24 mouse cellular contexts compared by ENCODE assay signal in genomic region chr12:83330056-83330455, GRCm38 (mm10).
DNase-seq lines count a peak whose midpoint lies in the region; ATAC-seq and TF ChIP-seq lines count a peak whose summit lies in the region.
"Had no signal": no experiment of that assay in that cellular context is flagged by ENCODE, and none has a peak within 500 bp of the region (broad histone marks: within the 10 kb centered on the region; RNA-seq: fewer than 3 reads in every experiment).

No protein-coding gene starts in this region.

- H3K36me3 ChIP-seq in intestine, embryonic 15.5 days: no peaks in the 10 kb centered on the region
- peaks cover 5% of the 10 kb centered on the region; the same call in 1 of the 2 replicates for H3K36me3 ChIP-seq in intestine, postnatal 0 days (ENCODE audit: control insufficient read depth, insufficient read depth)
- no peaks in the 10 kb centered on the region for H3K36me3 ChIP-seq in lung, postnatal 0 days (ENCODE audit: insufficient read depth, low read length)
- H3K36me3 ChIP-seq: embryonic facial prominence, embryonic 15.5 days; forebrain, embryonic 10.5 days; hindbrain, embryonic 12.5 days had no signal

- no peak for TF ChIP-seq CTCF in intestine, postnatal 0 days (IDR thresholded peaks at IDR 0.05; ENCODE audit: low read depth)
- no peak for TF ChIP-seq CTCF in lung, postnatal 0 days (IDR thresholded peaks at IDR 0.05)

- 0 out of 2 replicates have a peak, but pooled peaks cover 2% of the 10 kb centered on the region for H3K4me1 ChIP-seq in intestine, embryonic 15.5 days (replicated peaks)
- no peaks in the 10 kb centered on the region for H3K4me1 ChIP-seq in intestine, postnatal 0 days (replicated peaks; ENCODE audit: control insufficient read depth, insufficient read depth, low read length)
- H3K4me1 ChIP-seq in lung, postnatal 0 days (ENCODE audit: insufficient read depth, low read depth, low read length): no peaks in the 10 kb centered on the region

- peak; percentile 57 to 62 for DNase-seq in cerebellum, postnatal 14 days
- no peak for DNase-seq in cerebellum, adult 9-11 months
- DNase-seq in lung, postnatal 0 days (ENCODE audit: low spot score): no peak
- DNase-seq in lung, postnatal 25 days (ENCODE audit: low spot score): no peak
- DNase-seq in testis, postnatal 14 days (ENCODE audit: low spot score): peak; percentile 78
- no peak for DNase-seq in left cerebral cortex, postnatal 10 days (ENCODE audit: extremely low spot score in 1 of 2, low spot score in 2 of 2)
- DNase-seq: adrenal gland, postnatal 14 days; embryo, embryonic 11 days; gastrocnemius, postnatal 14 days; heart, adult 2 months; heart, postnatal 36 days had no signal

- no peak overlapping the region for H3K27ac ChIP-seq in intestine, embryonic 15.5 days
- H3K27ac ChIP-seq in intestine, postnatal 0 days (ENCODE audit: low read depth, low read length): no peak overlapping the region
- H3K27ac ChIP-seq in lung, postnatal 0 days (ENCODE audit: low read length): no peak overlapping the region
- H3K27ac ChIP-seq: embryonic facial prominence, embryonic 15.5 days; forebrain, embryonic 10.5 days; heart, adult 2 months; heart, embryonic 15.5 days; hindbrain, embryonic 12.5 days had no signal

- no peak overlapping the region for H3K4me3 ChIP-seq in intestine, embryonic 15.5 days (replicated peaks)
- H3K4me3 ChIP-seq in intestine, postnatal 0 days (ENCODE audit: low read depth, low read length): no peak overlapping the region
- no peak overlapping the region for H3K4me3 ChIP-seq in lung, postnatal 0 days (ENCODE audit: low read depth, low read length)
- H3K4me3 ChIP-seq: embryonic facial prominence, embryonic 15.5 days; erythroblast, embryonic 14.5 days; forebrain, embryonic 10.5 days; heart, adult 2 months; heart, embryonic 15.5 days; hindbrain, embryonic 12.5 days had no signal

- no peak overlapping the region for H3K9ac ChIP-seq in intestine, embryonic 15.5 days
- H3K9ac ChIP-seq in intestine, postnatal 0 days (ENCODE audit: low read depth, low read length): no peak overlapping the region
- no peak overlapping the region for H3K9ac ChIP-seq in lung, postnatal 0 days (replicated peaks; ENCODE audit: low read depth)
- H3K9ac ChIP-seq: embryonic facial prominence, embryonic 15.5 days; heart, embryonic 15.5 days; hindbrain, embryonic 12.5 days had no signal

- intact Hi-C loops in left cerebral cortex, postnatal 10 days (cut with DNase I): loop anchor here (10.0 kb wide), 1 partner anchor 155 kb away; the partner anchor contains the start of gene Dpf3

- no peaks in the 10 kb centered on the region for H3K9me3 ChIP-seq in intestine, embryonic 15.5 days
- no peaks in the 10 kb centered on the region for H3K9me3 ChIP-seq in intestine, postnatal 0 days (ENCODE audit: control insufficient read depth)
- no peaks in the 10 kb centered on the region for H3K9me3 ChIP-seq in lung, postnatal 0 days (ENCODE audit: low read length)
- H3K9me3 ChIP-seq: embryonic facial prominence, embryonic 15.5 days; forebrain, embryonic 10.5 days; heart, embryonic 15.5 days; hindbrain, embryonic 12.5 days had no signal

- no peaks in the 10 kb centered on the region for H3K27me3 ChIP-seq in intestine, embryonic 15.5 days (replicated peaks)
- H3K27me3 ChIP-seq in intestine, postnatal 0 days (replicated peaks; ENCODE audit: control insufficient read depth, insufficient read depth, low read length): no peaks in the 10 kb centered on the region
- no peaks in the 10 kb centered on the region for H3K27me3 ChIP-seq in lung, postnatal 0 days (replicated peaks; ENCODE audit: insufficient read depth, low read length)
- H3K27me3 ChIP-seq: CH12.LX; embryonic facial prominence, embryonic 15.5 days; heart, embryonic 15.5 days; hindbrain, embryonic 12.5 days had no signal

- H3K4me2 ChIP-seq in intestine, embryonic 15.5 days (replicated peaks): no peak overlapping the region
- H3K4me2 ChIP-seq in intestine, postnatal 0 days (replicated peaks; ENCODE audit: low read depth): no peak overlapping the region
- no peak overlapping the region for H3K4me2 ChIP-seq in lung, postnatal 0 days (replicated peaks; ENCODE audit: low read depth, low read length)
- H3K4me2 ChIP-seq: embryonic facial prominence, embryonic 15.5 days; heart, embryonic 11.5 days; heart, embryonic 15.5 days; hindbrain, embryonic 12.5 days had no signal

- TF ChIP-seq EP300 in lung, postnatal 0 days (IDR thresholded peaks at IDR 0.05): no peak

- 55% methylated on average over 7 of the region's 7 CpGs for WGBS in intestine, embryonic 15.5 days
- 64% methylated on average over 7 of the region's 7 CpGs for WGBS in intestine, postnatal 0 days
- WGBS in lung, postnatal 0 days: 49% methylated on average over 7 of the region's 7 CpGs

- ATAC-seq in intestine, embryonic 15.5 days: peak; percentile 10; the same call in 1 of the 2 replicates
- ATAC-seq in intestine, postnatal 0 days: no peak
- 0 out of 2 replicates have a peak, but pooled peaks have one; percentile 19 for ATAC-seq in lung, postnatal 0 days
- ATAC-seq: activated CD4-positive, CD25-positive, alpha-beta regulatory T cell, adult 4 months; forebrain, embryonic 14.5 days; hindbrain, embryonic 16.5 days; Patski had no signal

Comparison
In these comparisons a context has a peak if more than half of its experiments do, and no peak if none do; other contexts are left out.
1. DNase-seq: peak in cerebellum, postnatal 14 days (2 of 2) and testis, postnatal 14 days (single experiment); none in cerebellum, adult 9-11 months (single experiment), lung, postnatal 0 days (single experiment), lung, postnatal 25 days (single experiment) and left cerebral cortex, postnatal 10 days (0 of 2).